Mouse (Mus musculus) neural tube, embryonic 12.5 days (tissue): ENCODE results near the gene Adam1a. TPM values are rescaled to one million over a fixed set of nuclear protein-coding genes. Genes with fewer than 3 reads are reported as not detected.

Experiments
- ATAC-seq: fragments of 200-750 bp; cut with Nextera tagmentation; 2 replicates; pipeline ENCODE4 v1.8.0; 2017; ENCODE audit warnings: low read depth, mild to moderate bottlenecking, moderate TSS enrichment, moderate library complexity; ENCODE audit not compliant: low FRiP score
- H3K27ac ChIP-seq: fragments of 300-500 bp; sonication (generic); 2 replicates; pipeline ENCODE4 v1.5.1; 2016
- H3K27me3 ChIP-seq: fragments of 300-500 bp; sonication (generic); replicated peaks from 2 replicates; pipeline ENCODE4 v1.6.1; 2016; ENCODE audit warnings: mild to moderate bottlenecking
- H3K36me3 ChIP-seq: fragments of 300-500 bp; sonication (generic); 2 replicates; pipeline ENCODE4 v1.6.1; 2016; ENCODE audit warnings: mild to moderate bottlenecking
- H3K4me1 ChIP-seq: fragments of 300-500 bp; sonication (generic); 2 replicates; pipeline ENCODE4 v1.6.1; 2016
- H3K4me2 ChIP-seq: fragments of 300-500 bp; sonication (generic); replicated peaks from 2 replicates; pipeline ENCODE4 v1.6.1; 2016; ENCODE audit warnings: mild to moderate bottlenecking
- H3K4me3 ChIP-seq: fragments of 300-500 bp; sonication (generic); 2 replicates; pipeline ENCODE4 v1.5.1; 2016
- H3K9ac ChIP-seq: fragments of 300-500 bp; sonication (generic); 2 replicates; pipeline ENCODE4 v1.6.1; 2016; ENCODE audit warnings: mild to moderate bottlenecking
- H3K9me3 ChIP-seq: fragments of 300-500 bp; sonication (generic); 2 replicates; pipeline ENCODE4 v1.6.1; 2016; ENCODE audit warnings: mild to moderate bottlenecking
- WGBS: fragments of 180-500 bp; shearing (Covaris S2); methylation state at CpG from one replicate; pipeline ENCODE4 v1.1.7; 2016; 5-methylcytosine and 5-hydroxymethylcytosine counted together
- polyA plus RNA-seq: library from polyadenylated mRNA; unstranded; fragments of >200 nt; fragmentation: Nextera tagmentation; extraction: Ambion mirVana; gene quantifications from 2 replicates; pipeline ENCODE4 v1.2.1, GENCODE M21; 2016

The Adam1a gene
- polyA plus RNA-seq, 1 experiment from 2014 or later = 2.9 TPM

DNA sequence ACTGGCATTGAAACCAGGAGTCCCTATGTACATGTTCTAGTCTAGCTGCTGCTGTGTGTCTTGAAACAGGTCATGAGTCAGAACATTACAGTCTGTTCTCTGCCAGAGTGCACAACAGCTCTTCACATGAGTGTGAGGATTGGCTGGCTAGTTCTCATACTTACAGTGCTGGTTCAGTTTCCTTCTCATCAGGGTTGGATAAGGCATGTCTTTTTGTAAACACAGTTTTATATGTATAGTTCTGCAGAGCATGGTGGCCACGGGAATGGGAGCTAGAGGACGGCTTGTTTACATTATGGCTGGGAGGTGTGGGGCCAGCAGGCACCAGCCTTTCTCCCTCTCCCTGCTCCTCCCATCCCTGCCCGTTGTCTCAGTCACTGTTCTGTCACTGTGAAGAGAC is 75.7 kb downstream of the Adam1a start:
- WGBS = 44% methylated on average over 3 of the region's 3 CpGs

More for the DNA sequence above, 75.7 kb downstream of the Adam1a start:
- Histone ChIP-seq H3K36me3 (no peaks in the 10 kb centered on the region), H3K4me3 (no peak overlapping the region), H3K4me2 (no peak overlapping the region), H3K9ac (no peak overlapping the region), H3K27ac (no peak overlapping the region), H3K9me3 (no peaks in the 10 kb centered on the region), H3K27me3 (no peaks in the 10 kb centered on the region), H3K4me1 (no peaks in the 10 kb centered on the region)
- no peak for ATAC-seq

Other genes with a start within 250 kb of the Adam1a start
- gene Trafd1, start 159.8 kb downstream of the Adam1a start, polyA plus RNA-seq = 116 and 119 TPM in 2 replicates
- gene Naa25, start 147.5 kb downstream of the Adam1a start, polyA plus RNA-seq = 49.9 TPM in 2 replicates
- 1.7 and 1.8 TPM in 2 replicates for gene Tmem116, start 93.6 kb downstream of the Adam1a start, polyA plus RNA-seq
- gene Erp29, start 93.0 kb downstream of the Adam1a start, polyA plus RNA-seq = 132 and 136 TPM in 2 replicates
- gene Adam1b, start 42.0 kb downstream of the Adam1a start, polyA plus RNA-seq = 0.15 TPM in 1 of 2 replicates, not detected in the other
- gene Gm42878, start within 50 bp of the Adam1a start, polyA plus RNA-seq = not detected in 2 replicates
- gene Mapkapk5, start 423 bp upstream of the Adam1a start, polyA plus RNA-seq = 64.0 and 69.6 TPM in 2 replicates
- 122 and 130 TPM in 2 replicates for gene Aldh2, start 48.3 kb upstream of the Adam1a start, polyA plus RNA-seq
- 1.2 and 1.5 TPM in 2 replicates for gene Acad12, start 73.5 kb upstream of the Adam1a start, polyA plus RNA-seq
- 1.7 and 2.0 TPM in 2 replicates for gene Acad10, start 115.0 kb upstream of the Adam1a start, polyA plus RNA-seq
- gene Brap, start 115.1 kb upstream of the Adam1a start, polyA plus RNA-seq = 52.9 and 55.4 TPM in 2 replicates
- 107 and 110 TPM in 2 replicates for gene Atxn2, start 165.9 kb upstream of the Adam1a start, polyA plus RNA-seq